Mouse (Mus musculus) embryonic facial prominence, embryonic 15.5 days (tissue): ENCODE results near the gene Mgl2. TPM values are rescaled to one million over a fixed set of nuclear protein-coding genes. Genes with fewer than 3 reads are reported as not detected.

Experiments used
- ATAC-seq: fragments of 200-750 bp; cut with Nextera tagmentation; 2 replicates; pipeline ENCODE4 v1.8.0; 2017; ENCODE audit warnings: low read depth, moderate TSS enrichment; ENCODE audit not compliant: insufficient number of reproducible peaks, low FRiP score, low TSS enrichment
- H3K27ac ChIP-seq: fragments of 300-500 bp; sonication (generic); replicated peaks from 2 replicates; pipeline ENCODE4 v1.5.1; 2015; ENCODE audit warnings: mild to moderate bottlenecking, inconsistent platforms
- H3K27me3 ChIP-seq: fragments of 300-500 bp; sonication (generic); 2 replicates; pipeline ENCODE4 v1.6.1; 2015; ENCODE audit warnings: inconsistent platforms
- H3K36me3 ChIP-seq: fragments of 300-500 bp; sonication (generic); 2 replicates; pipeline ENCODE4 v1.6.1; 2015; ENCODE audit warnings: mild to moderate bottlenecking, inconsistent platforms
- H3K4me1 ChIP-seq: fragments of 300-500 bp; sonication (generic); 2 replicates; pipeline ENCODE4 v1.6.1; 2015; ENCODE audit warnings: inconsistent platforms
- H3K4me2 ChIP-seq: fragments of 300-500 bp; sonication (generic); replicated peaks from 2 replicates; pipeline ENCODE4 v1.6.1; 2015; ENCODE audit warnings: mild to moderate bottlenecking, inconsistent platforms
- H3K4me3 ChIP-seq: fragments of 300-500 bp; sonication (generic); replicated peaks from 2 replicates; pipeline ENCODE4 v1.5.1; 2015; ENCODE audit warnings: mild to moderate bottlenecking, inconsistent platforms
- H3K9ac ChIP-seq: fragments of 300-500 bp; sonication (generic); 2 replicates; pipeline ENCODE4 v1.6.1; 2015; ENCODE audit warnings: inconsistent platforms
- H3K9me3 ChIP-seq: fragments of 300-500 bp; sonication (generic); replicated peaks from 2 replicates; pipeline ENCODE4 v1.6.1; 2016; ENCODE audit warnings: inconsistent platforms
- WGBS: fragments of 180-500 bp; shearing (Covaris S2); methylation state at CpG from one replicate; pipeline ENCODE4 v1.1.7; 2015; 5-methylcytosine and 5-hydroxymethylcytosine counted together
- polyA plus RNA-seq: library from polyadenylated mRNA; unstranded; fragments of >200 nt; fragmentation: Nextera tagmentation; extraction: Ambion mirVana; gene quantifications from 2 replicates; pipeline ENCODE4 v1.2.1, GENCODE M21; 2015

Mgl2 gene
- polyA plus RNA-seq, 1 experiment from 2014 or later, result 2.1 TPM

DNA sequence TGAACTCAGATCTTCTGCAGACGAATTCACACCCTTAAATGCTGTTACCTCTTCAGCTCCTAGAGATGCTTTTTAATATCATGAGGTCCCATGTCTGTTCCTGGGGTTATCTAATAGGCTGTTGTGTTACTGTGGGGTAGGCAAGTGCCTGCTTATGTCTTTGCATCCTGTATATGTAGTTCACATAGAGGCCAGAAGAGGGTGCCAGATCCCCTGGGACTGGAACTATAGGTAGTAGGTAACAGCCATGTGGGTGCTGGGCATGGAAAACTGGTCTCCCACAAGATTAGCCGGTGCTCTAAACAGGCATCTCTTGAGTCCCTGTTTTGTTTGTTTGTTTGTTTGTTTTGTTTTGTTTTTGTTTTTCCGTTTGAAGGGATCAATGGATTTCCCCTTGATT is 41.7 kb downstream of the Mgl2 start:
- no peaks in the 10 kb centered on the region for H3K36me3 ChIP-seq
- no peak overlapping the region for H3K4me3 ChIP-seq
- H3K4me2 ChIP-seq, result no peak overlapping the region
- no peaks in the 10 kb centered on the region for H3K4me1 ChIP-seq
- H3K27me3 ChIP-seq, result no peaks in the 10 kb centered on the region
- no peak overlapping the region for H3K9ac ChIP-seq
- no peak overlapping the region for H3K27ac ChIP-seq
- no peak for ATAC-seq
- WGBS, result 51% methylated on average over 3 of the region's 3 CpGs
- no peaks in the 10 kb centered on the region for H3K9me3 ChIP-seq

DNA sequence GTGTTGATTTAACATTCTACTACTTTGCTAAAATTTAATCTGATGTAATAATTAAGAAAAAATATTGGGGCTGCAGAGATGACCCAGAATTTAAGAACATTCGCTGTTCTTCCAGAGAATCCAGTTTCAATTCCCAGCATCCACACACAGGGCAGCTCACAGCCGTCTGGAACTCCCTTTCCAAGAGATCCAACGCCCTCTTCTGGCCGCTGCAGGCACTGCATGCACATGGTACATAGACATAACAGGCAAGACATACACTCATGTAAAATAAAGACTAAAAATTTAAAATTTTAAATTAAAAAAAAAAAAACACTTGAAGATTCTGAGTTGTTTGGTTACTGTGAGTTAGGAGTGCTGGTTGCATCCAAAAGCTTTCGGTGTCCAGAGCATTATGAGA is 42.2 kb downstream of the Mgl2 start:
- Histone ChIP-seq H3K4me1 (no peaks in the 10 kb centered on the region), H3K9ac (no peak overlapping the region), H3K4me2 (no peak overlapping the region), H3K9me3 (no peaks in the 10 kb centered on the region), H3K4me3 (no peak overlapping the region), H3K36me3 (no peaks in the 10 kb centered on the region), H3K27ac (no peak overlapping the region), H3K27me3 (no peaks in the 10 kb centered on the region)
- no peak for ATAC-seq
- WGBS, result 50% methylated on average over 5 of the region's 5 CpGs

DNA sequence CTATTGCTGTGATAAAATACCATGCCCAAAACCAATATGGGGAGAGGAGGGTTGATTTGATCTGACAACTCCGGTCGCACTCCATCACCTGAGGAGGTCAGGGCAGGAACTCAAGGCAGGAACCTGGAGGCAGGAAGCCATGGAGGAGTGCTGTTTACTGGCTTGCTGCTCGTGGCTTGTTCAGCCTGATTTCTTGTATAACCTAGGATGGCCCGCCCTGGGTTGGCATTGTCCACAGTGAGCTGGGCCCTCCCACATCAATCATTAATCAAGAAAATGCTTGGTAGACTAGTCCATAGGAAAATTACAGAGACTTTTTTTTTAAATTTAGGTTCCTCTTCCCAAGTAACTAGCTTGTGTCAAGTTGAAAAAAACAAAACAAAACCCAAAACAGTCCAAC is 44.4 kb downstream of the Mgl2 start:
- 82% methylated on average over 4 of the region's 4 CpGs for WGBS
- no peak for ATAC-seq

DNA sequence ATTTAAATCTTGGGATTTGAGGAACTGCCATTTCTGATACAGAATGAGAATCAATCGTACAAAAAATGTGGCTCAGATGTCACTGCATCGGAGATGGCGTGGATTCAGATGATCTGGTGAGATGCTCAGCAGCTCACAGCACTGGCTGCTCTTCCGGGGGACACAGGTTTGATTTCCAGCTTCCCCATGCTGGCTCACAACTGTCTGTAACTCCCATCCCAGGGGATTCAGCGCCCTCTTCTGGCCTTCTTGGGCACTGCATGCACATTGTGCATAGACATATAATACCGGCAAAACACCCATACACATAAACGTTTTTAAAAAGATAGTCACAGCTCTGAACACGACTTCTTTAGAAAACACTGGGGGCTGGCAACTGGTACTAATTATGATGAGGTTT is 47.5 kb downstream of the Mgl2 start:
- Histone ChIP-seq H3K9me3 (no peaks in the 10 kb centered on the region), H3K27me3 (no peaks in the 10 kb centered on the region), H3K4me1 (no peaks in the 10 kb centered on the region), H3K27ac (no peak overlapping the region), H3K36me3 (no peaks in the 10 kb centered on the region), H3K4me2 (no peak overlapping the region), H3K4me3 (no peak overlapping the region), H3K9ac (no peak overlapping the region)
- ATAC-seq, result no peak
- WGBS, result 68% methylated on average over 8 of the region's 8 CpGs

More for the DNA sequence above, 44.4 kb downstream of the Mgl2 start:
- Histone ChIP-seq H3K9me3 (no peaks in the 10 kb centered on the region), H3K36me3 (no peaks in the 10 kb centered on the region), H3K4me2 (no peak overlapping the region), H3K9ac (no peak overlapping the region), H3K4me3 (no peak overlapping the region), H3K27ac (no peak overlapping the region), H3K27me3 (no peaks in the 10 kb centered on the region), H3K4me1 (no peaks in the 10 kb centered on the region)

DNA sequence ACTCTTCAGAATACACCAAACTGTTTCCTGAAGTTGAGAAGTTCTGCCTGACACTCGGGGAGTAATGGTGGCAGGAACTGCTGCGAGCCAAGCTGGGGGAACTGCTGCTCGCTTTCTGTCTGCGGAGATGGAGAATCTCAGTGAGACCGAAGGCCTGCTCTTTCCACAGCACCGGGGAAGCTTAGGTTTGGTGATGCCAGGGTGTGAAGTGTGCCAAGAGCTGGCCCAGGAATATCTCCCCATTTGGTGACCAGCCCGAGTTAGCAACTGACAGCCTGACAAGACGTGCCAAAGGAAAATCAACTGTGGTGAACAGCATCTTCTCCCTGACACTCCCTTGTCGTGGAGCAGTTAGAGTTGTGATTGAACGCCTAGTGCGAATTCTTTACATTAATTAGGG is 48.2 kb downstream of the Mgl2 start:
- H3K4me1 ChIP-seq, result no peaks in the 10 kb centered on the region
- ATAC-seq, result no peak
- H3K27me3 ChIP-seq, result no peaks in the 10 kb centered on the region
- no peak overlapping the region for H3K27ac ChIP-seq
- H3K36me3 ChIP-seq, result no peaks in the 10 kb centered on the region
- H3K4me2 ChIP-seq, result no peak overlapping the region
- no peak overlapping the region for H3K9ac ChIP-seq
- WGBS, result 85% methylated on average over 11 of the region's 11 CpGs
- H3K4me3 ChIP-seq, result no peak overlapping the region
- no peaks in the 10 kb centered on the region for H3K9me3 ChIP-seq

DNA sequence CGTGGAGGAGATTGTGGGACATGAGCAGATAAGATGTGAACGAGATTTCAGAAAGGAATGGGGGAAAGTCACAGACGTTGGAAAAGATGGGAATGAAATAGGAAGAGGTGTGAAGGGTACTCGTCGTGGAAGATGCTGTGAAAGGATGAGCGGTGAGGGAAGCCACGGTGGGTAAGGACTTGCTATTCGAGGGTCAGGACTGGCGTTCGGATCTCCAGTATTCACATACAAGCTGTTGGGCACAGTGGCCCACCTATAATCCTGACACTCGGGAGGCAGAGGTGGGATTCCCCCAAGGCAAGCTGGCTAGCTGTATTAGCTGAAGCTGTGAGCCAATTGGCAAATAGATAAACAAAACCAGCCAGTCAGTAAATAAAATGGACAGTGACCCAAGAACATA is 48.6 kb downstream of the Mgl2 start:
- Histone ChIP-seq H3K4me2 (no peak overlapping the region), H3K9me3 (no peaks in the 10 kb centered on the region), H3K36me3 (no peaks in the 10 kb centered on the region), H3K4me1 (no peaks in the 10 kb centered on the region), H3K27me3 (no peaks in the 10 kb centered on the region), H3K4me3 (no peak overlapping the region), H3K27ac (no peak overlapping the region), H3K9ac (no peak overlapping the region)
- ATAC-seq, result no peak
- WGBS, result 75% methylated on average over 11 of the region's 11 CpGs

DNA sequence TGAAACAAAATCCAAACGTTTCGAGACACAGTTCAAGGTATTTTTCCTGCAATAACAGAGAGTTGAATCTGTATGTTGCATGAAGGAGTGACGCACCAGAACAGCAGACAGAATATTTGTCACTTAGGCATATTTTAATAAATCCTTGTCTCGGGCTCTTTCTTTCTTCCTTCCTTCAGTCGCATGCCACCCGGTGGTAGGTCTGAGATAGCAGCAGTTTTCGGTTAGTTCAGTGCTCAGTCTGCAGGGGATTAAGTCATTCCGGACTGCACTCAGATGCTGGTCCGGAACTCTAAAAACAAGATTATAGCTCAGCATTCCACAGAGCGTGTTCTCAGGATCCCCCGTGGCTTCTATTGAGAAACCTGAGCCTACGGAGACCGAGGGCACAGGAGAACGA is 49.3 kb downstream of the Mgl2 start:
- no peaks in the 10 kb centered on the region for H3K36me3 ChIP-seq
- no peaks in the 10 kb centered on the region for H3K27me3 ChIP-seq
- no peaks in the 10 kb centered on the region for H3K9me3 ChIP-seq
- H3K27ac ChIP-seq, result no peak overlapping the region
- WGBS, result 22% methylated on average over 14 of the region's 14 CpGs
- H3K4me2 ChIP-seq, result no peak overlapping the region
- H3K9ac ChIP-seq, result no peak overlapping the region
- no peak for ATAC-seq
- H3K4me1 ChIP-seq, result no peaks in the 10 kb centered on the region
- H3K4me3 ChIP-seq, result no peak overlapping the region

DNA sequence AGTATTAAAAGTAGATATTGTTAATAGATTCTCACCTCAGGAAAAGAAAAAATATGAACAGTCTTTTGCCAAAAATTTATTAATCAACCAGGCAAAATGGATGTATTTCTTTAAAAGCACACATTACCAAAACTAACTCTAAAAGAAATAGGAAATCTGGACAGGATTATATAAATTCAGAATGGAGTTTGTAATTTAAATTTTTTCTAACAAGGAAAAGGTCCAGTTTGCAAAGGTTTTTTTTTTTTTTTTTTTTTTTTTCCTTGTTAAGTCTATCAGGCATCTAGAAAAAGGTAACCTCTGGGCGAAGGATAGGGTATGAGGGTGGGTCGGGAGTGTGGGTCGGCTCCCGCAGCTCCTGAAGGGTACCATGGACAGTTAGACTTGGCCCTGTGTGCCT is 50.4 kb downstream of the Mgl2 start:
- no peaks in the 10 kb centered on the region for H3K36me3 ChIP-seq
- WGBS, result 94% methylated on average over 4 of the region's 4 CpGs
- H3K27ac ChIP-seq, result no peak overlapping the region
- ATAC-seq, result no peak
- no peak overlapping the region for H3K4me3 ChIP-seq
- H3K4me2 ChIP-seq, result no peak overlapping the region
- H3K4me1 ChIP-seq, result no peaks in the 10 kb centered on the region
- H3K27me3 ChIP-seq, result no peaks in the 10 kb centered on the region
- no peak overlapping the region for H3K9ac ChIP-seq
- no peaks in the 10 kb centered on the region for H3K9me3 ChIP-seq

DNA sequence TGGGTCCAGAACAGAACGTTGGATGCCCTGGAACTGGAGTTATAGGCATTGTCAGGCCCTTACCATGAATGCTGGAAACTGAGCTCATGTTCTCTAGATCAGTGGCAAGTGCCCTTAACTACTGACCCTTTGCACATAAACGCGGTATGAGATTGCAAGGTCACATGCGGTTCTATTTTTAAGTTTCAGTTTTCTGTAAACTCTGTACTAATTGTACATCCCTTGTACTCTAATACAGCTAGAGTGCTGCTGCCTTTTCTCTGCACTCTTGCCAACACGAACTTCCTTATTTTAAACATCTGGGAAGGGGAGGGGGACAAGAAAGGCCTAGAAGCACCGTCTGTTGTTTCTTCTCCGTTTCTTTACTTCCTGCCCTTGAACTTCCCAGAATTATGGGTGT is 55.0 kb downstream of the Mgl2 start:
- no peak overlapping the region for H3K9ac ChIP-seq
- no peaks in the 10 kb centered on the region for H3K9me3 ChIP-seq
- no peak for ATAC-seq
- H3K27ac ChIP-seq, result no peak overlapping the region
- no peak overlapping the region for H3K4me2 ChIP-seq
- no peak overlapping the region for H3K4me3 ChIP-seq
- no peaks in the 10 kb centered on the region for H3K36me3 ChIP-seq
- no peaks in the 10 kb centered on the region for H3K27me3 ChIP-seq
- WGBS, result 58% methylated on average over 7 of the region's 7 CpGs
- H3K4me1 ChIP-seq, result no peaks in the 10 kb centered on the region

Other genes with a start within 250 kb of the Mgl2 start
- 13.8 and 18.1 TPM in 2 replicates for gene Kctd11, start 248.9 kb upstream of the Mgl2 start, polyA plus RNA-seq
- gene Acap1, start 234.8 kb upstream of the Mgl2 start, polyA plus RNA-seq, result 1.8 and 2.3 TPM in 2 replicates
- 8.7 and 9.4 TPM in 2 replicates for gene 2810408A11Rik, start 229.3 kb upstream of the Mgl2 start, polyA plus RNA-seq
- 7.8 and 8.5 TPM in 2 replicates for gene Neurl4, start 229.3 kb upstream of the Mgl2 start, polyA plus RNA-seq
- gene Gps2, start 216.4 kb upstream of the Mgl2 start, polyA plus RNA-seq, result 84.5 and 85.1 TPM in 2 replicates
- 1,531 and 1,570 TPM in 2 replicates for gene Eif5a, start 208.4 kb upstream of the Mgl2 start, polyA plus RNA-seq
- gene Ybx2, start 194.5 kb upstream of the Mgl2 start, polyA plus RNA-seq, result 2.7 and 6.2 TPM in 2 replicates
- 21.1 and 21.7 TPM in 2 replicates for gene Slc2a4, start 182.1 kb upstream of the Mgl2 start, polyA plus RNA-seq
- 37.5 and 57.4 TPM in 2 replicates for gene Cldn7, start 165.6 kb upstream of the Mgl2 start, polyA plus RNA-seq
- 31.6 and 34.9 TPM in 2 replicates for gene Ctdnep1, start 149.2 kb upstream of the Mgl2 start, polyA plus RNA-seq
- 112 and 113 TPM in 2 replicates for gene Elp5, start 147.8 kb upstream of the Mgl2 start, polyA plus RNA-seq
- gene Gabarap, start 139.2 kb upstream of the Mgl2 start, polyA plus RNA-seq, result 543 and 559 TPM in 2 replicates
- 77.8 and 83.0 TPM in 2 replicates for gene Phf23, start 134.6 kb upstream of the Mgl2 start, polyA plus RNA-seq
- 47.3 and 52.3 TPM in 2 replicates for gene Dvl2, start 129.7 kb upstream of the Mgl2 start, polyA plus RNA-seq
- 95.6 and 97.7 TPM in 2 replicates for gene Acadvl, start 114.9 kb upstream of the Mgl2 start, polyA plus RNA-seq
- gene Dlg4, start 113.4 kb upstream of the Mgl2 start, polyA plus RNA-seq, result 11.4 and 14.4 TPM in 2 replicates
- gene Asgr1, start 76.2 kb upstream of the Mgl2 start, polyA plus RNA-seq, result 0.24 and 0.27 TPM in 2 replicates
- 0.12 and 0.26 TPM in 2 replicates for gene Asgr2, start 37.7 kb upstream of the Mgl2 start, polyA plus RNA-seq
- 1.5 and 2.6 TPM in 2 replicates for gene Clec10a, start 25.9 kb downstream of the Mgl2 start, polyA plus RNA-seq
- 6.9 and 11.2 TPM in 2 replicates for gene Slc16a11, start 82.4 kb downstream of the Mgl2 start, polyA plus RNA-seq
- 10.3 and 13.2 TPM in 2 replicates for gene Slc16a13, start 90.7 kb downstream of the Mgl2 start, polyA plus RNA-seq
- gene Bcl6b, start 99.5 kb downstream of the Mgl2 start, polyA plus RNA-seq, result 11.9 and 12.4 TPM in 2 replicates
- gene 0610010K14Rik, start 107.6 kb downstream of the Mgl2 start, polyA plus RNA-seq, result 157 and 177 TPM in 2 replicates
- 9.5 and 12.0 TPM in 2 replicates for gene Gm21988, start 109.5 kb downstream of the Mgl2 start, polyA plus RNA-seq
- 231 and 240 TPM in 2 replicates for gene Rnasek, start 109.5 kb downstream of the Mgl2 start, polyA plus RNA-seq
- gene Alox12, start 125.0 kb downstream of the Mgl2 start, polyA plus RNA-seq, result 15.4 and 17.6 TPM in 2 replicates
- 5.9 and 6.9 TPM in 2 replicates for gene Alox12e, start 192.3 kb downstream of the Mgl2 start, polyA plus RNA-seq
- gene Alox15, start 221.7 kb downstream of the Mgl2 start, polyA plus RNA-seq, result 1.3 and 2.6 TPM in 2 replicates